Mouse (Mus musculus): Measurements from ENCODE around the gene Acox3. TPM values are rescaled to one million over a fixed set of nuclear protein-coding genes. Genes with fewer than 3 reads are reported as not detected.

Acox3 gene
- polyA plus RNA-seq, 1 experiment: 36.0 TPM

- H3K4me3 ChIP-seq (ENCODE audit: low read depth, low read length): no peak overlapping the region
- no peak overlapping the region for H3K27ac ChIP-seq (ENCODE audit: insufficient read depth, low read depth, low read length)
- no peaks in the 10 kb centered on the region for H3K36me3 ChIP-seq (ENCODE audit: control insufficient read depth, insufficient read depth, low read length)
- TF ChIP-seq POLR2A (IDR thresholded peaks at IDR 0.05; ENCODE audit: low read depth, low read length) (no peak), CTCF (IDR thresholded peaks at IDR 0.05; ENCODE audit: extremely low read depth, insufficient read length, insufficient replicate concordance, low read depth, low read length) (no peak)
- no peaks in the 10 kb centered on the region for H3K27me3 ChIP-seq (ENCODE audit: control insufficient read depth, insufficient read depth, low read length)
- H3K4me1 ChIP-seq (ENCODE audit: control insufficient read depth, insufficient read depth, insufficient read length, low read length): no peaks in the 10 kb centered on the region
Observed at GRCm38 (mm10) chr5:35546127-35546526, 36.7 kb upstream of the Acox3 start.

- no peak overlapping the region for H3K27ac ChIP-seq (ENCODE audit: insufficient read depth, low read depth, low read length)
- no peaks in the 10 kb centered on the region for H3K27me3 ChIP-seq (ENCODE audit: control insufficient read depth, insufficient read depth, low read length)
- 35% methylated on average over 7 of the region's 7 CpGs for WGBS
- H3K4me1 ChIP-seq (ENCODE audit: control insufficient read depth, insufficient read depth, insufficient read length, low read length): no peaks in the 10 kb centered on the region
- H3K36me3 ChIP-seq (ENCODE audit: control insufficient read depth, insufficient read depth, low read length): peaks cover 4% of the 10 kb centered on the region
- TF ChIP-seq POLR2A (IDR thresholded peaks at IDR 0.05; ENCODE audit: low read depth, low read length) (no peak), CTCF (IDR thresholded peaks at IDR 0.05; ENCODE audit: extremely low read depth, insufficient read length, insufficient replicate concordance, low read depth, low read length) (no peak)
- no peak overlapping the region for H3K4me3 ChIP-seq (ENCODE audit: low read depth, low read length)
Observed at GRCm38 (mm10) chr5:35551855-35552837, 30.7 kb upstream of the Acox3 start.

- H3K4me3 ChIP-seq (ENCODE audit: low read depth, low read length): no peak overlapping the region
- TF ChIP-seq POLR2A (IDR thresholded peaks at IDR 0.05; ENCODE audit: low read depth, low read length): no peak
- TF ChIP-seq CTCF (IDR thresholded peaks at IDR 0.05; ENCODE audit: extremely low read depth, insufficient read length, insufficient replicate concordance, low read depth, low read length): no peak
- 81% methylated on average over 4 of the region's 4 CpGs for WGBS
- no peaks in the 10 kb centered on the region for H3K4me1 ChIP-seq (ENCODE audit: control insufficient read depth, insufficient read depth, insufficient read length, low read length)
- no peaks in the 10 kb centered on the region for H3K27me3 ChIP-seq (ENCODE audit: control insufficient read depth, insufficient read depth, low read length)
- no peak overlapping the region for H3K27ac ChIP-seq (ENCODE audit: insufficient read depth, low read depth, low read length)
- H3K36me3 ChIP-seq (ENCODE audit: control insufficient read depth, insufficient read depth, low read length): peaks cover 12% of the 10 kb centered on the region
Observed at GRCm38 (mm10) chr5:35552838-35553539, 29.9 kb upstream of the Acox3 start.

GRCm38 (mm10) chr5:35556393-35556792 lies 26.4 kb upstream of the Acox3 start:
- Histone ChIP-seq H3K27me3 (ENCODE audit: control insufficient read depth, insufficient read depth, low read length) (no peaks in the 10 kb centered on the region), H3K27ac (ENCODE audit: insufficient read depth, low read depth, low read length) (no peak overlapping the region), H3K4me1 (ENCODE audit: control insufficient read depth, insufficient read depth, insufficient read length, low read length) (no peaks in the 10 kb centered on the region), H3K4me3 (ENCODE audit: low read depth, low read length) (no peak overlapping the region), H3K36me3 (ENCODE audit: control insufficient read depth, insufficient read depth, low read length) (peaks cover 26% of the 10 kb centered on the region)
- 90% methylated on average over 7 of the region's 7 CpGs for WGBS
- no peak for TF ChIP-seq CTCF (IDR thresholded peaks at IDR 0.05; ENCODE audit: extremely low read depth, insufficient read length, insufficient replicate concordance, low read depth, low read length)
- TF ChIP-seq POLR2A (IDR thresholded peaks at IDR 0.05; ENCODE audit: low read depth, low read length): no peak

GRCm38 (mm10) chr5:35557946-35558621 lies 24.8 kb upstream of the Acox3 start:
- Histone ChIP-seq H3K27ac (ENCODE audit: insufficient read depth, low read depth, low read length) (no peak overlapping the region), H3K36me3 (ENCODE audit: control insufficient read depth, insufficient read depth, low read length) (peaks cover 41% of the 10 kb centered on the region), H3K4me3 (ENCODE audit: low read depth, low read length) (no peak overlapping the region), H3K4me1 (ENCODE audit: control insufficient read depth, insufficient read depth, insufficient read length, low read length) (no peaks in the 10 kb centered on the region), H3K27me3 (ENCODE audit: control insufficient read depth, insufficient read depth, low read length) (no peaks in the 10 kb centered on the region)
- 80% methylated on average over 13 of the region's 13 CpGs for WGBS
- TF ChIP-seq POLR2A (IDR thresholded peaks at IDR 0.05; ENCODE audit: low read depth, low read length): no peak
- TF ChIP-seq CTCF (IDR thresholded peaks at IDR 0.05; ENCODE audit: extremely low read depth, insufficient read length, insufficient replicate concordance, low read depth, low read length): peak; percentile 13; the same call in 1 of the 2 replicates

- Histone ChIP-seq H3K36me3 (ENCODE audit: control insufficient read depth, insufficient read depth, low read length) (peaks cover 52% of the 10 kb centered on the region), H3K4me3 (ENCODE audit: low read depth, low read length) (no peak overlapping the region), H3K27ac (ENCODE audit: insufficient read depth, low read depth, low read length) (no peak overlapping the region), H3K4me1 (ENCODE audit: control insufficient read depth, insufficient read depth, insufficient read length, low read length) (no peaks in the 10 kb centered on the region), H3K27me3 (ENCODE audit: control insufficient read depth, insufficient read depth, low read length) (no peaks in the 10 kb centered on the region)
- 89% methylated on average over 8 of the region's 8 CpGs for WGBS
- no peak for TF ChIP-seq POLR2A (IDR thresholded peaks at IDR 0.05; ENCODE audit: low read depth, low read length)
- no peak for TF ChIP-seq CTCF (IDR thresholded peaks at IDR 0.05; ENCODE audit: extremely low read depth, insufficient read length, insufficient replicate concordance, low read depth, low read length)
Observed at GRCm38 (mm10) chr5:35559447-35559846, 23.4 kb upstream of the Acox3 start.

All from small intestine, adult 2 months (tissue).